9 mouse cellular contexts compared by ENCODE assay signal in genomic region chr6:51767582-51768341, GRCm38 (mm10).
DNase-seq lines count a peak whose midpoint lies in the region; ATAC-seq lines count a peak whose summit lies in the region.
"Had no signal": no experiment of that assay in that cellular context is flagged by ENCODE, and none has a peak within 500 bp of the region (broad histone marks: within the 10 kb centered on the region; RNA-seq: fewer than 3 reads in every experiment).

No protein-coding gene starts in this region.

- H3K9me3 ChIP-seq in embryonic facial prominence, embryonic 12.5 days, result no peaks in the 10 kb centered on the region
- H3K9me3 ChIP-seq in hindbrain, embryonic 10.5 days, result no peaks in the 10 kb centered on the region

- H3K27me3 ChIP-seq in embryonic facial prominence, embryonic 12.5 days, result no peaks in the 10 kb centered on the region
- peaks cover 28% of the 10 kb centered on the region for H3K27me3 ChIP-seq in hindbrain, embryonic 10.5 days (ENCODE audit: insufficient read depth, poor library complexity, severe bottlenecking)

- no peak for ATAC-seq in embryonic facial prominence, embryonic 12.5 days (ENCODE audit: insufficient number of reproducible peaks, insufficient read depth, low FRiP score, low TSS enrichment)

- H3K36me3 ChIP-seq in embryonic facial prominence, embryonic 12.5 days, result no peaks in the 10 kb centered on the region
- H3K36me3 ChIP-seq in hindbrain, embryonic 10.5 days, result no peaks in the 10 kb centered on the region

- H3K4me3 ChIP-seq in embryonic facial prominence, embryonic 12.5 days, result 0 out of 2 replicates have a peak overlapping the region, but pooled peaks have one; percentile 13
- H3K4me3 ChIP-seq in hindbrain, embryonic 10.5 days, result peak overlapping the region; percentile 34
- H3K4me3 ChIP-seq: myocyte had no signal

- DNase-seq in CD4-positive helper T cell, adult 2 months (ENCODE audit: low read depth, low spot score), result peak; percentile 8
- peak; percentile 54 for DNase-seq in adrenal gland, postnatal 10 days
- peak; percentile 73 for DNase-seq in hindbrain, embryonic 10.5 days (ENCODE audit: low spot score)
- peak; percentile 13 to 35 for DNase-seq in layer of hippocampus, postnatal 25 days (ENCODE audit: extremely low spot score in 1 of 2, low spot score in 1 of 2)
- peak; percentile 70 for DNase-seq in mesoderm, embryonic 11.5 days (ENCODE audit: low read depth, low spot score)
- DNase-seq in thymus, adult 18-20 months, result peak; percentile 5 to 13
- DNase-seq in gastrocnemius, adult 18-20 months (ENCODE audit: low spot score), result no peak

- peaks cover 8% of the 10 kb centered on the region for H3K4me1 ChIP-seq in embryonic facial prominence, embryonic 12.5 days
- peaks cover 21% of the 10 kb centered on the region for H3K4me1 ChIP-seq in hindbrain, embryonic 10.5 days (replicated peaks)

- 0 out of 2 replicates have a peak overlapping the region, but pooled peaks have one; percentile 18 for H3K27ac ChIP-seq in embryonic facial prominence, embryonic 12.5 days
- H3K27ac ChIP-seq in hindbrain, embryonic 10.5 days, result peak overlapping the region; percentile 78

- 12% methylated on average over 15 of the region's 15 CpGs for WGBS in embryonic facial prominence, embryonic 12.5 days
- 6% methylated on average over 15 of the region's 15 CpGs for WGBS in hindbrain, embryonic 10.5 days

- H3K9ac ChIP-seq in embryonic facial prominence, embryonic 12.5 days, result peak overlapping the region; percentile 24; the same call in 1 of the 2 replicates

- peak overlapping the region; percentile 45 for H3K4me2 ChIP-seq in embryonic facial prominence, embryonic 12.5 days (replicated peaks)
